Mouse (Mus musculus): ENCODE measurements around the gene Cox7c.
"Not testable (repeated sequence)": the region's sequence is repeated elsewhere in the genome, so short reads cannot be mapped to it uniquely, and the experiment has no call there.

Gene Cox7c

GRCm38 (mm10) chr13:86046254-86046951 is at the start of gene Cox7c:
Gene Cox7c (minus strand): TSS chr13:86046904.
- DNase-seq (ENCODE audit: low read depth, low spot score), result peak; percentile 93

DNA sequence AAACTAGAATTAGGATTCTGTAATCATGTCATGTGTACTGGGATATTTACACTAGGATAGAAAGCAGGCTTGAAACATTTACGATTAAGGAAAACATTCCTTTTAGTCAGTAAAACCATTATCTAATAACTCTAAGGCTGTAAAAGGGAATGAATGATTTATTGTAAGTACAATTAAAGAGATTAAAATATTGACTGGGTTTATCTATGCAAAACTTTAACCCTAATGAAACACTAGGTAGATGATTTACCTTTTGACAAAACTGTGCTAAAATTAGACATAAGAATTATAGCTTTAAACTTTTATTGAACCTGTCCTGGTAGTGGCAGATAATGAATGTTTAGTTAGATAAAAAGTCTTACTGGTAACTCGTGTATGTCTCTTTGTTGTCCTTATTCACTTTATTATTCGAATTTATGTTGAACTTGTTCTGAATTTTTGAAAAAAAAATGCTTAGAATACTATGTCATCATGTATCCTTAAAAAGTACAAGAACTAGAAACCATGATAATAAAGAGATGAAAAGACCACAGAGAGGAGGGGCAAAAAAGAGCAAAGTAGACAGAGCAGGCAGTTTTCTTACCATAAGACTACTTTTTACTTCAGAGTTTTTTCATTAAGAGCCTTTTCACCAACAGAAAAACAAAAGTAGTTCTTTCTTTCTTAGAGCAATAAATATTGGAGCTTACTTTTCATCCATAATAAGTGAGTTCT is 21.5 kb upstream of the Cox7c start:
- no peak for DNase-seq (ENCODE audit: low read depth, low spot score)

DNA sequence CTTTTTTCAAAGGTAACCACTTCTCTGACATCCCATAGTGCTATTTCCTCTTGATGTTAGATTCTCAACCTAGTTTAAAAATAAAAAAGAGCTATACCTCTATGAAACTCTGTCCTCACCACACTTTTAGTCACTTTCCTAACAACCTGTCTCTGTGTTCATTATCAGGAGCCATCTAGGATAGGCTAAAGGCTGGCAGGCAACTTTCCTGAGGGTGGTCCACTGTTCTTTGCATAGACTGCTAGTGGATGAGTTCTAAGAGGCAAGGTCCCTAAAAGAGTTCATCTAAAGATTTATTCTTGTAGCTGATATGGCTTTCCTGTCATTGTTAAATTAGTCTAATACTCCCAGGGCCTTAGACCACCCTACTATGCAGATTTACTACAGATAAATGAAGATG is 20.8 kb upstream of the Cox7c start:
- DNase-seq (ENCODE audit: low read depth, low spot score), result no peak

GRCm38 (mm10) chr13:86054091-86054490 is 7.4 kb upstream of the Cox7c start:
- DNase-seq (ENCODE audit: low read depth, low spot score), result not testable (repeated sequence)

DNA sequence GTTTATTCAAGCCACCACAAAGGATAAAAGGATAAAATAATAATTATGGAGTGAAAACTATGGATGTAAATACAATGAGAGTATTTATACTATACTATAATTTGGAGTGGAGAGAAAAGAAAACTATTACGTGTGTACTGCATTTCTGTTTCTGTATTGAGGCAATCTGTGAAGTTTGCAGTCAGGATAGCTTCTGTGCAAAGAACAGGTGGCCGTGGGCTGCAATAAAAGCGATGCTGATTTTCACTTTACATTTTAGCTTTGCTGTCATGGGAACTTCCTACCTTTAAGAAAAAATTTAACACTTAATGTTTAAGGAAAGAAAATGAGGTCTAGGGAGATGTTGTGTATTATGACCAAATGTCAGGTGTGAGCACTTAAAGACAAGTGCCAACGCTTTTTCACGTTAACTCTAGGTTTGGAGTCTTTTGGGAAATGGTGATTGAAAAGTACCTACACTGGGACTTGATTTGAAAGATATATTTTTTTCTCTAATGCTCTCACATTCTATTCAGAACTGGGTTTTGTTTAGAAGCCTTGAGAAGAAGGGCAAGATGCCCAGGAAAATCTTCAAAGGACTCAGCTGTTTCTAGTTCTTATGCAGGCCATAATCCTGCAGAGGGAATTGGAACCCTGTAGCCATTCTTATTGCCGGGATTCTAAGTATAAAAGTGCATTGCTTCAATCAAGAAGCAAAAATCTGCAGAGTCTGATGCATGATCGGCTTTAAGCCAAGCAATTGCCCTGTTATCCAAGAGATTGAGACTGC is 41.6 kb downstream of the Cox7c start:
- no peak for DNase-seq (ENCODE audit: low read depth, low spot score)

All from CD4-positive, CD25-positive, alpha-beta regulatory T cell, adult 2 months (primary cell).